Mouse (Mus musculus) thymus, adult 2 months (tissue): Measurements from ENCODE around the gene Ung.

Experiments
- CTCF ChIP-seq: fragments of 200-500 bp; IDR thresholded peaks from 2 replicates; pipeline ENCODE4 v1.5.1; 2012; ENCODE audit warnings: mild to moderate bottlenecking, control low read depth, low read length, moderate library complexity, borderline replicate concordance; ENCODE audit not compliant: control insufficient read depth, poor library complexity, insufficient read depth; ENCODE audit errors: extremely low read depth
- POLR2A ChIP-seq: fragments of 200-500 bp; IDR thresholded peaks from 2 replicates; pipeline ENCODE4 v1.6.1; 2012; ENCODE audit warnings: mild to moderate bottlenecking, low read length, control low read depth, moderate library complexity; ENCODE audit not compliant: control insufficient read depth, poor library complexity, insufficient read depth; ENCODE audit errors: extremely low read depth

GRCm38 (mm10) chr5:114147043-114147972 lies 17.1 kb downstream of the Ung start:
- TF ChIP-seq CTCF (no peak), POLR2A (no peak)
